Mouse (Mus musculus): ENCODE measurements around the gene Nr5a2. TPM values are rescaled to one million over a fixed set of nuclear protein-coding genes. Genes with fewer than 3 reads are reported as not detected.
"Not testable (repeated sequence)": the region's sequence is repeated elsewhere in the genome, so short reads cannot be mapped to it uniquely, and the experiment has no call there.

The Nr5a2 gene
- total RNA-seq, 2 experiments from 2014 or later = 1.6 to 2.6 TPM

- no peak for DNase-seq
These were observed 100.8 kb downstream of the Nr5a2 start for GRCm38 (mm10) chr1:136859454-136859853.

DNA sequence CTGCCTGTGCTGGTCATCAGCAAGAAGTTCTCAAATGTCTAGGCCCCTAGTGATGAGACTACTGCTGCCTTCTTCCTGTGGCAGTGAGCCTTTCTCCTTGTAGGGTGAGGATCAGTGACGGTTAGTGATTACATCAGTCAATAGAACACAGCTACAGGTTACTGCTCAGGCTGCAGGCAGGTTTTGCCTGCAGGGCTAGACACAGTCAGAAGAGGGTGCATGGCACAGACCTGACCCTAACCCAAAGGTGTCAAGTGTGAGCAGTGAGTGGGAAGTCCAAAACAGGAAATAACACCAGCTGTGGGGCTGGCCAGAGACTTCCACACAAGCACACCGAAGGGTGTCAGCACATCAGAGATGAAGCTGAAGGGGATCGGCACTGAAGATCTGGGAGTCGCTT lies 101.5 kb downstream of the Nr5a2 start:
- no peak for DNase-seq
- intact Hi-C loops (cut with DNase I; ENCODE audit: low total_unique reads) = no loop called here

More at GRCm38 (mm10) chr1:136859454-136859853, 100.8 kb downstream of the Nr5a2 start:
- intact Hi-C loops (cut with DNase I; ENCODE audit: low total_unique reads) = no loop called here

DNA sequence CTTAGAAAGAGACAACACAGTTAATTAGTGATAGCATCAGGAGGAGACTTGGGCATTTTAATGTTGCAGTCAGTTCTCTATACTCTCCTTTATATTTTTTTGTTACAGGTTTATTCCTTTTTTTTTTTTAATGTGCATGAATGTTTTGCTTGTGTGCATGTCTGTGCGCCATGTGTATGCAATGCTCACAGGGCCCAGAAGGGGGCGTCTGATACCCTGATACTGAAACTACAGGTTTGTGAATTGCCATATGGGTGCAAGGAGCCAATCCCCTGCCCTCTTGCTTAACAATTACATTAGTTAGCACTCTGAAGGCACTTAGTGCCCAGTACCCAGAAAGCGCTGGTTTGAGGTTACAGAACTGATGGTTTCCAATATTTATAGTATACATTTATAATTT lies 104.1 kb downstream of the Nr5a2 start:
- no peak for DNase-seq
- intact Hi-C loops (cut with DNase I; ENCODE audit: low total_unique reads) = no loop called here

- no peak for DNase-seq
- intact Hi-C loops (cut with DNase I; ENCODE audit: low total_unique reads) = no loop called here
These were observed 111.5 kb downstream of the Nr5a2 start for GRCm38 (mm10) chr1:136848791-136849190.

DNA sequence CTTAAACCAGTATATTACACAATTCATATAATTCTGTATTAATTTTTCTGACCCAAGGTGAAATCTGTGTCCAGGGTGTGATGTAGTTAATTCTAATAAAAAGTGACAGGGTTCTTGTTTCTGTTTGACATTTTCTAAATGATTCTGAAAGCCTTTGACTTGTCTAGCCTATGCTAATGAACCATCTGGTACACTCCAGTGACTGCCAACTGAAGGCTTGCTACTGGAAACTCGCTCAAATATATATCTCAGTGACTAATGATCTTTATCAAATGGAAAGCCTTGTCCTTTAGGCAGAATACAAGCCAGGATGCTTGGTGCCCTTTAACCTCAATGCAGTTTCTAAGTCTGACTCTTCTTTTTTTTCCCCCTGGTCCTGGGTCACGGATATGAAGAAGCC lies 114.2 kb downstream of the Nr5a2 start:
- no peak for DNase-seq
- intact Hi-C loops (cut with DNase I; ENCODE audit: low total_unique reads) = no loop called here

DNA sequence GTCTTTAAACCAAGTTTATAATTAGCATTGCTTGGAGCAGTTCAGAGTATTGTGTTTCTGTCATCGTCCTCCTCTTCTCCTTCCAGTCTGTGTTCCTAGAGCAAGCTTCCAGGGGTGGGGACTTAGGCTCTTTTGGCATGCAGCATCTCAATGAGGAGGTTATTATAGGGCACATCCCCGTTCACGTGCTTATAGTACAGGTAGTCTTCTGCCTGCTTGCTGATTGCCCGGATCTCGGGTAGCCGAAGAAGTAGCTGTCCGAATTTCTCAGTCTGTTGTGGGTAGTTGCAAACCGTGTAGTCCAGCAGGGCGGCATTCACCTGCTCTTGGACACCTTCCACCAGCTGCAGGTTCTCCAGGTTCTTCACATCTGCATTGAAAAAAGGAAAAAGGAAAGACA lies 114.9 kb downstream of the Nr5a2 start:
- DNase-seq = no peak
- intact Hi-C loops (cut with DNase I; ENCODE audit: low total_unique reads) = no loop called here

GRCm38 (mm10) chr1:136840512-136840911 lies 119.7 kb downstream of the Nr5a2 start:
- no peak for DNase-seq
- intact Hi-C loops (cut with DNase I; ENCODE audit: low total_unique reads) = no loop called here

DNA sequence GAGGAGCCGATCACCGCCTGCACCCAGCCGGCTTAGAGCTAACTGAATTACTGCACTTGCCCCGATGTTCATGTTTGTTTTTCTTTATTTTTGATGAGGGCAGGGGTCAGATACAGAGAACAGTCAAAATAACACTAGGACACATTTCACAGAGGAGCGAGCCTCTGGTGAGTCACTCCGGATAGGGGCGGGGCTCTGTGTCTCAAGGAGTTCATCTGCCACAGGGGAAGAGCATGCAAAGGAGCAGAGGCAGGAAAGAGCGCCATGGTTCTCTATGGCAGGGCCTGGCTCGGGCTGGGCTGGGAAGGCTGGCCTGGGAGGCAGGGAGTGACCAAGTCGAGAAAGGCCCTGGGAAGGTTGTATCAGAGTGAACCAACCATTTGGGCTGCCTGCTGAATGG lies 121.0 kb downstream of the Nr5a2 start:
- DNase-seq = no peak
- intact Hi-C loops (cut with DNase I; ENCODE audit: low total_unique reads) = no loop called here

- intact Hi-C loops (cut with DNase I; ENCODE audit: low total_unique reads) = no loop called here
- no peak for DNase-seq
These were observed 127.7 kb downstream of the Nr5a2 start for GRCm38 (mm10) chr1:136832305-136833152.

DNA sequence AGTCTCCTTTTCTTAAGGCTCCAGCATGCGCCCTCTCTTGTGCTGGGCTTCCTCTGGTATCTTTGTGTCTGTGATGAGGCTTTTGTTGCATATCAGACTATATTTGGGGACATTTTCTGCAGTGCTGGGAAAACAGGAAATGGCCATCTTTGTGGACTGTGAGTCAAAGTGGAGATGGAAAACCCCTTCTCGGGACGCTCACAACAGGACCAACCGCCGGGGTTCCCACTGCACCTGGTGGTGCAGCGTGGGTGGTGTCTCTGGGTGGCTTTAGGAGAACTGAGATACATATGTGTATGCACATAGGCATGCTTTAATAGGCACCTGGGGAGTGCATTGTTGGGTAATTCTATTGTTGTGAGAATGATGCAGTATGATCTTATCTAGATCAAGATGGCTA lies 129.3 kb downstream of the Nr5a2 start:
- intact Hi-C loops (cut with DNase I; ENCODE audit: low total_unique reads) = no loop called here
- DNase-seq = no peak

DNA sequence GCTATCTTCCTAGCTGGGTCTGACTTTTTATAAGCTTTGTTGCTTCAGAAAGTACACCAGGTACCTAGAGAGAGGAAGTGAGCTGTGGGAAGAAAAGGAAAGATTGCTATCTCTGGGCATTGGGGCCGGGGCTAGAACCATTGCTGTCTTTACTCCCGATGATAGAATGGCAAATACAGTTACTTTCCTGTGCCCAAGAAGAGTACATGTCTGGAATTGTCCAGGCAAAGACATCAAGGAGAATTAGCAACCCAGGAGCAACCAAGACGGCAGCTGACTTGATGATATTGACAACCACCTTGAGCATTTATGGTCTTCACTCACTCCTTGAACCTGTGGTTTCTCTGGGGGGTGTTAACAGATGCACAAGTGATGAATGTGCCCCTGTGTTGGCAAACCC lies 130.3 kb downstream of the Nr5a2 start:
- intact Hi-C loops (cut with DNase I; ENCODE audit: low total_unique reads) = no loop called here
- no peak for DNase-seq

- DNase-seq = no peak
- intact Hi-C loops (cut with DNase I; ENCODE audit: low total_unique reads) = no loop called here
These were observed 136.4 kb downstream of the Nr5a2 start for GRCm38 (mm10) chr1:136823897-136824296.

GRCm38 (mm10) chr1:136800625-136801024 lies 159.6 kb downstream of the Nr5a2 start:
- intact Hi-C loops (cut with DNase I; ENCODE audit: low total_unique reads) = no loop called here
- no peak for DNase-seq

DNA sequence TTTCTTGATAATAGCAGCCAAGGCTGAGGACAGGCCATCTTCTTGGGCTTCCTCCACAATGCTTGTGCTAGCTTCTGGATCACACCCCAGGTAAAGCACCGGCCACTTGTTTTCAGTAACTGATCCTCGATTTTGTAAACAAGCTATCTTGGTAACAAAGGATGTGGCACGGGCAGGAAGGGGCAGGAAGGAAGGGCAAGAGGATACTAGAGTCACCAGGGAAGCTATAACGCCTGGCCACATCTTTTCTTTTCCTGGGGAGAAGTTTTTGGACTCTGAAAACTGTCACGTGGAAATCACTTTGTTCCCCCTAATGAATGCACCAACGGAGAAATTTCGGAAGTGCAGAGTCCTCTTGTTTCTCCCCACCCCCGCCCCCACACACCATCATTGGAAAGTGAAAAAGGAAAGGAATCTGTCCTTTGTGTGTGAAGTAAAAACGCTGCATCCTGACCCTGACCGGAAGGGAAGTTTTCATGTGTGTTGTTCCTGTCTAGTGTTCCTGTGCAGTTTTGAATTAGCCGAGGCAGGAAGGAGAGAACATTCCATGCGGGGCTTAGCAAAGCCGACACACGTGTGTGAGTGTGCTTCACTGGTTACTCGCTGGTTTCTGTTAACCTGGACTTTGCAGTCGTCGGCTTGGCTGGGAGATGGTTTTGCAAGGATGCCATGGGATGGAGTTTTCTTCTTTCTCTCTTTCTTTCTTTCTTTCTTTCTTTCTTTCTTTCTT lies 163.7 kb downstream of the Nr5a2 start:
- no peak for DNase-seq
- intact Hi-C loops (cut with DNase I; ENCODE audit: low total_unique reads) = no loop called here

DNA sequence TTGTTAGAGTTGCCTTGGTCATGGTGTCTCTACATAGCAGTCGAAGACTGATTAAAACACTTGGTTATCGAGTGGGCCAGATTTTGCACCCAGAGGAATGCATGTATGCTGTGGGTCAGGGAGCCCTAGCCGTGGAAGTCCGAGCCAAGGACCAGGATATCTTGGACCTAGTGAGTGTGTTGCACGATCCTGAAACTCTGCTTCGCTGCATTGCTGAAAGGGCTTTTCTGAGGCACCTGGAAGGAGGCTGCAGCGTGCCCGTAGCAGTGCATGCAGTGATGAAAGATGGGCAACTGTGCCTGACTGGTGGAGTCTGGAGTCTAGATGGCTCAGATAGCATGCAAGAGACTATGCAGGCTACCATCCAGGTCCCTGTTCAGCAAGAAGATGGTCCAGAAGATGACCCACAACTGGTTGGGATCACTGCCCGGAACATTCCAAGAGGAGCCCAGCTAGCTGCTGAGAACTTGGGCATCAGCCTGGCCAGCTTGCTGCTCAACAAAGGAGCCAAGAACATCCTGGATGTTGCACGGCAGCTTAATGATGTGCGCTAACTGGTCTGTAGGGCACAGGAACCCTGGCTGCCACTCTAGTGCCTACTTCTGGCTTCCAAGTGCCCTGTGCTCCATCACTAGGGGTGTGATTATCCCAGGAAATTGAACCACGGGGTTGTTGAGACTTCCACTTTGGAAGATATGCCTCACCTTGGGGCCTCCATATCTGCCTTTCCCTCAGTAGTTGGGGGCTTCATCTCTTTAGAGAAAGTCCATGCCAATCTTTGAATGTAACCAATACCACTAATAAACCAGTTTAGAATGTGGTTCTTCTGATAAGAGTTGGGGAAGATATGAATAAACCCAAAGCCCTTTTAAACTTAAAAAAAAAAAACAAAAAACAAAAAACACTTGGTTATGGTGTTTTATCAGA lies 167.0 kb downstream of the Nr5a2 start:
- DNase-seq; intact Hi-C loops (cut with DNase I; ENCODE audit: low total_unique reads): not testable (repeated sequence)

All from gastrocnemius, postnatal 14 days (tissue).